Mouse (Mus musculus): ENCODE measurements around the gene Fam198a.
"Not testable (repeated sequence)": the region's sequence is repeated elsewhere in the genome, so short reads cannot be mapped to it uniquely, and the experiment has no call there.

Fam198a gene

DNA sequence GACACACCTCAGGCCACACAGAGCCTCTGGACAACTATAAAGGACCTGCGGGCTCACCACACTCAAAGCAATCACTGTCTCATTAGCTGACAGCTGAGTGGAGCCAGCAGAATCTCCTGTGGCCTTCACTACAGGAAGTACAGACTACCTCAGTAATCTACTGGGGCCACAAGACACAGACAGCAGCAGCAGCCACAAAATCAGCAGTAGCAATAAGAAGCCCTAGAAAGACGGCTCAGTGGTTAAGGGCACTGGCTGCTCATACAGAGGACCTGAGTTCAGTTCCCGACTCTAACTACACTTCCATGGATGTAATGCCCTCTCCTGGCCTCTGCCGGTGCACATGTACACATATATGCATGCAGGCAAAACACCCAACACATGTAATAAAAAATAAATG lies 69.5 kb downstream of the Fam198a start:
- DNase-seq (ENCODE audit: low read depth, low spot score): no peak

DNA sequence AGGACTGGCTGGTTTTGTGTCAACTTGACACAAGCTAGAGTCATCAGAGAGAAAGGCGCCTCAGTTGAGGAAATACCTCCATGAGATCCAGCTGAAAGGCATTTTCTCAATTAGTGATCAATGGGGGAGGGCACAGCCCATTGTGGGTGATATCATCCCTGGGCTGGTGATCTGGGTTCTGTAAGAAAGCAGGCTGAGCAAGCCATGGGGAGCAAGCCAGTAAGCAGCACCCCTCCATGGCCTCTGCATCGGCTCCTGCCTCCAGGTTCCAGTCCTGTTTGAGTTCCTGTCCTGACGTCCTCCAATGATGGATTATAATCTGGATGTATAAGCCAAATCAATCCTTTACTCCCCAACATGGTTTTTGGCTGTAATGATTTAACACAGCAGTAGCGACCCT lies 70.4 kb downstream of the Fam198a start:
- not testable (repeated sequence) for DNase-seq (ENCODE audit: low read depth, low spot score)

DNA sequence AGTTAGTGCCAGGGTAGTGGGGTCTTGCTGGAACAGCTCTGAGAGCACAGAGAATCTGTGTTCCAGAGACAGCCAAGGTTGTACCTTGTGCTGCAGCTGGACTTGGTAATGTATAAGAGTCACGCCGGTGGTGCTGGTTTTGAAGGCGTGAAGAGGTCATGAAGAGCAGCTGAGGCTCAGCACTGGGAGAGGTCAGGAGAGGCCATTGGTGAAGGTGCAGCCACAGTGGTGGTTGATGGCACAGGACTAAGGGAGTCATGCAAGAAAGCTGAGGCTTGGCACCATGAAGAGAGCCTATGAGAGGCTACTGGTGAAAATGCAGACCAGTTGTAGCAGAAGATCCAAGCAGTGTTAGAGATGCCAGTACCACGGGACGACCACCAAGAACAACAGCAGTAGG lies 70.8 kb downstream of the Fam198a start:
- no peak for DNase-seq (ENCODE audit: low read depth, low spot score)

DNA sequence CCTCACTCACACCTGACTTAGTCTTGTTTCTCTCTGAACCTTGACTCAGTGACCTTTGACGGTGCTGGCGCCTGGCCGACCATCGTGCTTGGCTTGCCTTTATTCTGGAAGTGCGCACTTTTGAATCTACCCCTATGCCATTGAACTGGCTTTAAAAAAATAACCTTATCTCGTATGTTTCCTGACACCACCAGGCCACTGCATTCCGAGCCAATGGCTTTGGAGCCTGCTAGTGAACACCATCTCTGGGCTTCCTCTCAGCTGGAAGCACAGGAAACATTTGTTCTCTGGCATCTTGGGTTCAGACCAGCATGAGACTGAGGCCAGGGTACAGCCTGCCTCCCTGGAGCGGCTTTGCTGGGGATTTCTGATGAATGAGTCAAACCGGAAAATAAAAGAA lies 72.0 kb downstream of the Fam198a start:
- no peak for DNase-seq (ENCODE audit: low read depth, low spot score)

DNA sequence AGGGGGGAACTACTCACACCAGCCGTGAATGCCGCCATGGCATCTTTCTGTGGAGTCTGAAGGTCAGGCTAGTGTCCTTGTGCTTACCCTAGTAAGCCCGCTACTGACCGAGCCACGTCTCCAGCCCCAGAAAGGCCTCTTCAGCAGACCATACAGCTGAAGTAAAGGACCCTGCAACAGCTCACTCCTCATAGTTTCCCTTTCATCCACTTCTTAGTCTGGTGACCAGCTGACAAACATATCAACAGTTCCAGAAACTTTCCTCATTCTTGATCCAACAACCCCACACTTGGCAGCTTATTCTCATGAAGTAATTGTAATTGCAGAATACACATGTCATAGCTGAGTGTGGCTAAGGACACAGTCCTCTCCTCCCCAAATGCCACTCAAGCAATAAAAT lies 73.1 kb downstream of the Fam198a start:
- no peak for DNase-seq (ENCODE audit: low read depth, low spot score)

DNA sequence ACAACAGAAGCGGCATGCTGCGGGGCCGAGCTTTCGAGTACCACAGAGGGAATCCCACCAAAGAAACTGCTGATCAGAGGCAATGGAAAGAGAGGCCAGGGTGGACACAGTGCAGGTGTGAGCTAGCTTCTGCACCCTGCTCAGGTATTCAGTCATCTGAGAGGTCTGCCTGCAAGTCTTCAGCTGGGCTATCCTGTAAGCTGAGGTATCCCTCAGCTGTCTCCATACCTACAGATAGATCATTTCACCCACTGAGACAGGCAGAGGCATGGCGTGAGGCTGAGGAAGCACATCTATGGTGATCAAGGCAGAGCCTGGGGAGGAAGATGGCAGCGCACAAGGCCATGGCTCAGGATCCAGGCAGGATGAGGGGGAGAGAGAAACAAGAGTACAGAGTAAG lies 73.6 kb downstream of the Fam198a start:
- DNase-seq (ENCODE audit: low read depth, low spot score): no peak

DNA sequence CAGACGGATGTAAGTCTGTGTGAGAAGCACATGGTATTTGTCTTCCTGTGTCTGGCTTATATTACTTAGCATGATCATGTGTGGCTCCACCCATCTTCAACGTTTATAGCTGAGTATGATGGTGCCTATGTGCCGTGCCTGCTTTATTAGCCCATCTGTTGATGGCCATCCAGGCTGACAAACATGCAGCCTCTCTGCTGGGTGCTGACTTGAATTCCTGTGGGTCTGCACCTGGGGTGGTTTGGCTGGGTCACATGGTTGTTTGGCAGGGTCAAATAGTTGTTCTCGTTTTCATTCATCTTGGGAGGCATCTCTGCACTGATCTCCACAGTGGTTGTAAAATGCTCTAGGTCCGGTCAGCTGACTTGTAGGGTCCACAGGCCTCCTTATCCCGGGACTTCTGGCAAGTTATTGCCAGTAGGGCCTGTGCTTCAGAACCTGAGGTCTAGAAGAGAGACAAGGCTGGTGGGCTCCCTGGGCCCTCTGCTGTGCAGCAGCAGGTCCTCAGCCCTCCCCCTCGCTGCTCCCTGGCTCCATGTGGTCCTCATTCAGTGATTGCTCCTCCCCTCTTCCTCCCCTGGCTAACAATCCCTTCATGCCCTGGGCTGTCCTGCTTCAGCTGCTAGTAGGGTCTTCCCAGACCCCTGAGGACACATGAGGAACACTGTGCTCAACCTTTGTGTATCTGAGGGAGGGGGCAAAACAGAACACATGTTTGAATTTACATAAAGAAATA lies 75.2 kb downstream of the Fam198a start:
- no peak for DNase-seq (ENCODE audit: low read depth, low spot score)

DNA sequence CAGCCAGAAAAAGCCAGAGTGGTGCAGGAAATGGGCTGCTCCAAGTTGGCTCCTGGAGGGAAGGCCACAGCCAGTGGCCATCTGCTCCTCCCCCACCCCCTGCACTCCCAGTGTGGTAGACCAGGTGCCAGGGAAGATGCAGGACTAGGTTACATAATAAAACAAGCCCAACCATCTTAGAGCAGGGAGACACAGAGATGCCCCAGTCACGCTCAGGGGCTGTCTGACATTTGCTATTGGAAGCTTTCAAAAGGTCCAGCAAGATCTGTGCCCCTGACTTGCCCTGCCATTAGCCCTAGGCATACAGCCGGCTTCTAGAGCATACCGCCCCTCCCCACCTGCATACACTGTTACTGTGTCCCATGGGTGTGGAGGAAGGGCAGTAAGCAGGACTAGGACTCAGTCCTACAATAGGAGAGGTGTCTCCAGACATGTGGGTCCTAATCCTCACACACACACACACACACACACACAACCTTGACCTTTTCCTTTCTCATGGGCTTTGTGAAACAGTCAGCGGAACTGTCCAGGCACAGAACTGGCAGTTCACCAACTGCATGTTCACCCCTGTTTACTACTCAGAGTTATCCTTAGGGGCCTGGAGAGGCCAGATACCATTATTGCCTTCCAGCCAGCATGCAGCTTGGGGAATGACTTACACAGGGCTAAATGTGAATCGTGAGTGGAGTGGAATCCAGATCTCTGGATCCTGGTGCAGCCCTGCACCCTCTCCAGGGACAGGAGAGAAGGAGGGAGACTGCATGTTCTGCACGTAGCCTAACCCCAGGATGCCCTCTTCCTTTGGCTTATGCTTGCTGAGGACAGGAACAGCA lies 76.5 kb downstream of the Fam198a start:
- no peak for DNase-seq (ENCODE audit: low read depth, low spot score)

DNA sequence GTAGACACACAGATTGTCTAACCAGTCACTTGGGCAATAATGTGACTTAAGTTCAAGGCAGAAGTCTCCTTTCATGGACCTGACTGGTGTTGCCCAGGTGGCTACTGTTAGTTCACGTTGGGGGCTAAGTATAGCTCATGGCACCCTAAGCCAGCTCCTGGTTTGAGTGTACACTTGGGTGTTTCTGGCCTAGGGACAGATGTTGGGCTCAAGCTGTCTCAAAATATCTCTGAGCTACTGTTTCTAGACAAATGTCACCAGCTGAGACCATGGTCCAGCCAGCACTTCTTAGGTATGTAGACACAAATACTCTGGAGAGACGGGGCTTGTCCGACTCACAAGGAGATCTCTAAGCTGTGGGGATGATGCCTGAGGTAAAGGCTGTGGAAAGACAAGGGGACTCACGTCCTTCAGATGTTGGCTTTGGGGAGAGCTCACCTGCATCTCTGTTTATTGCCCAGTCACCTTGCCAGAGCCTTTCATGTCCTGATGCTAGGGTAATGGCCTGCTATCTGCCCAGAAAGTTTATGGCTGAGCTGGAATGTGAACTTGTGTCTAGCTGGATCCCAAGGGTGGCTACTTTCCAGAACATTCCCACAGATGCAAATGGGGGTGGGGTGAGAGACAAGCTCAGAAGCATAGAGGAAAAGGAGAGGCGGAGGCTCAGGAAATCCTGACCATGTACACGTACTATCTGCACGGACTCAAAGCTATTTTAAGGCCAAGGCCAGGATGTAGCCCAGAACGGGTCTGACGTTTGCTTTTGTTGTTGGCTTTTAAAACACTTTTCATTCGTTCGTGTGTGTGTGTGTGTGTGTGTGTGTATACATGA lies 77.3 kb downstream of the Fam198a start:
- DNase-seq (ENCODE audit: low read depth, low spot score): no peak

DNA sequence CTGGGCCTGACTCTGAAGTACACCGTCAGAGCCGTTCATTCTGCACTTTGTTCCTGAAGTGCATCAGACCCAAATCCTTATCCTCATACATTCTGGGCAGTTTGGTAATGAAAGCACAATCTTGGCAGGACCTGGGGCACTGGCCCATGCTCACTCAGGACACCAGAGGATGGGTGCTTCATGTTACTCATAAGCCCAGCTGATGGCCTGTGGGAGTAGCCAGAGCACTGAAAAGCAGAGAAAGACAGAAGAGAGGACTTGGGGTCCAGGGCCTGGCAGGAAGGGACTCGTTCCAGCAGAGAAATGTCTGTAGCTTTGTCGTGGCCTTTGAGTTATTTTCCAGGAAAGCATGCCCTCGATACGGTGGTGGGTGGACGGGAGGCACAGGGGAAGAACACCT lies 79.0 kb downstream of the Fam198a start:
- DNase-seq (ENCODE audit: low read depth, low spot score): no peak
